Comparison of ENCODE assay signal across 8 mouse cellular contexts in genomic region chr4:101292736-101293541, GRCm38 (mm10). TPM values are rescaled to one million over a fixed set of nuclear protein-coding genes. Genes with fewer than 3 reads are reported as not detected.
DNase-seq lines count a peak whose midpoint lies in the region; ATAC-seq lines count a peak whose summit lies in the region.

No protein-coding gene starts in this region.

- H3K27ac ChIP-seq in brown adipose tissue, adult 24 weeks (replicated peaks; ENCODE audit: low read depth, low read length) = peak overlapping the region; percentile 95
- no peak overlapping the region for H3K27ac ChIP-seq in forebrain, embryonic 11.5 days (ENCODE audit: low read depth, low read length)

- intact Hi-C loops in heart, postnatal 25 days (cut with DNase I) = loop anchor here (2.0 to 5.0 kb wide), 3 partner anchors 28 to 111 kb away; partner anchors contain the start of gene Jak1

- ATAC-seq in forebrain, embryonic 11.5 days (replicated peaks; ENCODE audit: low FRiP score) = peak; percentile 42; the same call in 1 of the 2 replicates
- peak; percentile 70 for ATAC-seq in megakaryocyte progenitor cell, adult 5-6 weeks (replicated peaks; ENCODE audit: poor library complexity)

- H3K4me2 ChIP-seq in forebrain, embryonic 11.5 days (ENCODE audit: low read depth, low read length, severe bottlenecking) = peak overlapping the region; percentile 66

- peak; percentile 33 for DNase-seq in Muller cell, postnatal 12 days (ENCODE audit: inconsistent ontology term)
- DNase-seq in forebrain, embryonic 11.5 days (ENCODE audit: low spot score) = peak; percentile 69
- DNase-seq in heart, postnatal 25 days (ENCODE audit: low spot score) = peak; percentile 57
- DNase-seq in kidney, postnatal 4 days = peak; percentile 64 to 76
- peak; percentile 19 for DNase-seq in right cerebral cortex, postnatal 4 days
- DNase-seq in yolk sac, embryonic 10.5 days (ENCODE audit: low spot score) = peak; percentile 66

- peak overlapping the region; percentile 71 for H3K4me3 ChIP-seq in brown adipose tissue, adult 24 weeks (ENCODE audit: insufficient read depth, low read depth, low read length)
- H3K4me3 ChIP-seq in forebrain, embryonic 11.5 days (ENCODE audit: low read depth, low read length) = peak overlapping the region; percentile 30

- peak overlapping the region; percentile 47 for H3K9ac ChIP-seq in forebrain, embryonic 11.5 days (ENCODE audit: low read length)

- no peaks in the 10 kb centered on the region for H3K9me3 ChIP-seq in forebrain, embryonic 11.5 days (ENCODE audit: control insufficient read depth, low read length)

- H3K4me1 ChIP-seq in brown adipose tissue, adult 24 weeks (ENCODE audit: control insufficient read depth, insufficient read depth, insufficient read length, low read length) = 0 out of 2 replicates have a peak, but pooled peaks cover 4% of the 10 kb centered on the region
- peaks cover 13% of the 10 kb centered on the region; the same call in 1 of the 2 replicates for H3K4me1 ChIP-seq in forebrain, embryonic 11.5 days (replicated peaks; ENCODE audit: control insufficient read depth, insufficient read depth, low read length)

- under 1% methylated on average over 49 of the region's 49 CpGs for WGBS in forebrain, embryonic 11.5 days

- H3K36me3 ChIP-seq in forebrain, embryonic 11.5 days (ENCODE audit: control insufficient read depth, insufficient read depth, low read length) = no peaks in the 10 kb centered on the region

- peaks cover 25% of the 10 kb centered on the region for H3K27me3 ChIP-seq in forebrain, embryonic 11.5 days (ENCODE audit: control insufficient read depth, insufficient read depth, low read length)

RNA-seq across cellular contexts. Expression of gene Jak1, which starts 27.9 kb away (rescaled TPM):
- 45.5 and 51.7 TPM in 2 replicates for polyA plus RNA-seq in brown adipose tissue, adult 24 weeks (2012; ENCODE audit: insufficient read depth, insufficient read length, missing spikeins)
- polyA plus RNA-seq in forebrain, embryonic 11.5 days (2014; fragmentation: Nextera tagmentation; extraction: Ambion mirVana) = 46.6 and 46.7 TPM in 2 replicates
- total RNA-seq in heart, postnatal 25 days (2021) = 10 to 100 TPM; 82.4 to 86.7 TPM
- 60.2 and 69.1 TPM in 2 replicates for total RNA-seq in megakaryocyte progenitor cell, adult 5-6 weeks (2015)
- 56.6 and 62.6 TPM in 2 replicates for total RNA-seq in megakaryocyte progenitor cell, adult 5-6 weeks (2017)

Comparison
In these comparisons a context has a peak if more than half of its experiments do, and no peak if none do; other contexts are left out.
1. DNase-seq: peak in every context shown above with its lines; median percentile 70 in kidney, postnatal 4 days; 69 in forebrain, embryonic 11.5 days; 66 in yolk sac, embryonic 10.5 days; 57 in heart, postnatal 25 days; 33 in Muller cell, postnatal 12 days; 19 in right cerebral cortex, postnatal 4 days.